Mouse (Mus musculus) gastrocnemius, adult 18-20 months (tissue): ENCODE measurements around the gene Abca4. TPM values are rescaled to one million over a fixed set of nuclear protein-coding genes. Genes with fewer than 3 reads are reported as not detected.
A peak's percentile ranks its signal among the peaks of the same experiment; 100 is the strongest.

Source experiments
- DNase-seq: peaks from one replicate; pipeline ENCODE4 v3.0.0; 2021; ENCODE audit warnings: low spot score
- total RNA-seq, 2 experiments: library from RNA; stranded (reverse); gene quantifications; 2 replicates each; pipeline ENCODE4 v1.2.3; 2021

The Abca4 gene
- total RNA-seq, 2 experiments from 2014 or later: 0.53 to 0.62 TPM

GRCm38 (mm10) chr3:122170621-122171309, 126.5 kb downstream of the Abca4 start:
- DNase-seq: no peak

GRCm38 (mm10) chr3:122173526-122174150, 129.4 kb downstream of the Abca4 start:
- no peak for DNase-seq

GRCm38 (mm10) chr3:122176018-122176417, 131.8 kb downstream of the Abca4 start:
- DNase-seq: no peak

GRCm38 (mm10) chr3:122176706-122177390, 132.6 kb downstream of the Abca4 start:
- no peak for DNase-seq

- DNase-seq: no peak
Observed at GRCm38 (mm10) chr3:122184109-122184508, 139.9 kb downstream of the Abca4 start.

- no peak for DNase-seq
Observed at GRCm38 (mm10) chr3:122186975-122187374, 142.7 kb downstream of the Abca4 start.

- DNase-seq: no peak
Observed at GRCm38 (mm10) chr3:122196621-122197298, 152.5 kb downstream of the Abca4 start.

- DNase-seq: no peak
Observed at GRCm38 (mm10) chr3:122198532-122198931, 154.3 kb downstream of the Abca4 start.

GRCm38 (mm10) chr3:122198966-122199381, 154.7 kb downstream of the Abca4 start:
- peak; percentile 2 for DNase-seq

GRCm38 (mm10) chr3:122199600-122199999, 155.4 kb downstream of the Abca4 start:
- DNase-seq: no peak

GRCm38 (mm10) chr3:122200017-122200416, 155.8 kb downstream of the Abca4 start:
- DNase-seq: no peak

- DNase-seq: no peak
Observed at GRCm38 (mm10) chr3:122200447-122200846, 156.2 kb downstream of the Abca4 start.

GRCm38 (mm10) chr3:122202307-122202732, 158.1 kb downstream of the Abca4 start:
- no peak for DNase-seq

- DNase-seq: no peak
Observed at GRCm38 (mm10) chr3:122203675-122204329, 159.6 kb downstream of the Abca4 start.

GRCm38 (mm10) chr3:122205753-122206152, 161.5 kb downstream of the Abca4 start:
- no peak for DNase-seq

GRCm38 (mm10) chr3:122206279-122207070, 162.2 kb downstream of the Abca4 start:
- no peak for DNase-seq

GRCm38 (mm10) chr3:122207766-122208165, 163.5 kb downstream of the Abca4 start:
- DNase-seq: no peak

- no peak for DNase-seq
Observed at GRCm38 (mm10) chr3:122208296-122209225, 164.3 kb downstream of the Abca4 start.

- DNase-seq: no peak
Observed at GRCm38 (mm10) chr3:122209511-122209910, 165.3 kb downstream of the Abca4 start.
